Mouse (Mus musculus) MEL (cell line): ENCODE measurements around the gene Nudt16l1. TPM values are rescaled to one million over a fixed set of nuclear protein-coding genes. Genes with fewer than 3 reads are reported as not detected.

Experiments
- DNase-seq: peaks from one replicate; pipeline ENCODE4 v3.0.0; 2011; ENCODE audit warnings: low read depth, low spot score
- H3K27ac ChIP-seq: 2 replicates; pipeline ENCODE4 v1.5.1; 2012; ENCODE audit warnings: low read depth, mild to moderate bottlenecking, control low read depth, low read length, moderate library complexity; ENCODE audit not compliant: control insufficient read depth
- H3K27me3 ChIP-seq, 2 experiments: fragments of 150-350 bp in 1 of 2; sonication (generic) in 1 of 2; 2 replicates each; pipeline ENCODE4 v1.6.1; 2012; ENCODE audit warnings: low read length in 2 of 2, mild to moderate bottlenecking in 2 of 2, improper control_type of control experiment in 1 of 2, moderate library complexity in 1 of 2; ENCODE audit not compliant: insufficient read depth in 2 of 2, control insufficient read depth in 1 of 2
- H3K36me3 ChIP-seq, 2 experiments: 2 replicates each; pipeline ENCODE4 v1.6.1; 2012 to 2014; ENCODE audit warnings: low read length in 2 of 2, improper control_type of control experiment in 1 of 2, inconsistent platforms in 1 of 2, mild to moderate bottlenecking in 1 of 2; ENCODE audit not compliant: insufficient read depth in 2 of 2, control insufficient read depth in 1 of 2
- H3K4me1 ChIP-seq, 2 experiments: fragments of 150-350 bp in 1 of 2; sonication (generic) in 1 of 2; 2 replicates each; pipeline ENCODE4 v1.6.1; 2012; ENCODE audit warnings: low read length in 2 of 2, improper control_type of control experiment in 1 of 2, mild to moderate bottlenecking in 1 of 2; ENCODE audit not compliant: insufficient read depth in 2 of 2, control insufficient read depth in 1 of 2
- H3K4me3 ChIP-seq, 2 experiments: fragments of 150-350 bp in 1 of 2; sonication (generic) in 1 of 2; 2 replicates each; pipeline ENCODE4 v1.5.1; 2012; ENCODE audit warnings: low read depth in 2 of 2, low read length in 2 of 2, mild to moderate bottlenecking in 2 of 2, moderate library complexity in 2 of 2, control low read depth in 1 of 2, improper control_type of control experiment in 1 of 2; ENCODE audit not compliant: control insufficient read depth in 1 of 2, insufficient read depth in 1 of 2
- H3K79me2 ChIP-seq: 2 replicates; pipeline ENCODE4 v1.6.1; 2012; ENCODE audit warnings: mild to moderate bottlenecking, low read length, moderate library complexity; ENCODE audit not compliant: control insufficient read depth, poor library complexity, insufficient read depth
- H3K9ac ChIP-seq: 2 replicates; pipeline ENCODE4 v1.6.1; 2012; ENCODE audit warnings: low read depth, mild to moderate bottlenecking, control low read depth, low read length, moderate library complexity; ENCODE audit not compliant: control insufficient read depth, poor library complexity, severe bottlenecking
- H3K9me3 ChIP-seq: fragments of 150-350 bp; sonication (generic); replicated peaks from 2 replicates; pipeline ENCODE4 v1.6.1; 2012; ENCODE audit warnings: mild to moderate bottlenecking, low read length, improper control_type of control experiment, moderate library complexity; ENCODE audit not compliant: insufficient read depth
- E2F4 ChIP-seq: IDR thresholded peaks from 2 replicates; pipeline ENCODE4 v1.6.1; 2011; ENCODE audit warnings: low read depth, low read length, improper control_type of control experiment, borderline replicate concordance
- ELF1 ChIP-seq: IDR thresholded peaks from 2 replicates; pipeline ENCODE4 v1.6.1; 2014; ENCODE audit warnings: low read depth, mild to moderate bottlenecking, inconsistent platforms, low read length, improper control_type of control experiment, moderate library complexity
- GATA1 ChIP-seq: IDR thresholded peaks from 2 replicates; pipeline ENCODE4 v1.6.1; 2011; ENCODE audit warnings: low read depth, low read length, improper control_type of control experiment
- KAT2A ChIP-seq: conservative IDR thresholded peaks from 2 replicates; pipeline ENCODE4 v1.6.1; 2012; ENCODE audit warnings: low read depth, low read length, improper control_type of control experiment, inconsistent platforms
- MAFK ChIP-seq: IDR thresholded peaks from 2 replicates; pipeline ENCODE4 v1.6.1; 2011; ENCODE audit warnings: low read depth, mild to moderate bottlenecking, low read length, improper control_type of control experiment, borderline replicate concordance
- MYB ChIP-seq: IDR thresholded peaks from 2 replicates; pipeline ENCODE4 v1.6.1; 2011; ENCODE audit warnings: mild to moderate bottlenecking, low read depth, low read length, improper control_type of control experiment
- NRF1 ChIP-seq: IDR thresholded peaks from 2 replicates; pipeline ENCODE4 v1.6.1; 2014; ENCODE audit warnings: low read depth, mild to moderate bottlenecking, inconsistent platforms, low read length, improper control_type of control experiment, moderate library complexity; ENCODE audit not compliant: poor library complexity, insufficient read depth, severe bottlenecking
- POLR2AphosphoS5 ChIP-seq: IDR thresholded peaks from 2 replicates; pipeline ENCODE4 v1.6.1; 2012; ENCODE audit warnings: low read depth, borderline replicate concordance, mild to moderate bottlenecking, inconsistent platforms, low read length, moderate library complexity, mixed read lengths
- RCOR1 ChIP-seq: IDR thresholded peaks from 2 replicates; pipeline ENCODE4 v1.6.1; 2012; ENCODE audit warnings: low read depth, mild to moderate bottlenecking, inconsistent platforms, low read length, improper control_type of control experiment
- TAL1 ChIP-seq: IDR thresholded peaks from 2 replicates; pipeline ENCODE4 v1.6.1; 2012; ENCODE audit warnings: mild to moderate bottlenecking, inconsistent platforms, low read length, moderate library complexity, mixed read lengths
- TCF12 ChIP-seq: IDR thresholded peaks from 2 replicates; pipeline ENCODE4 v1.6.1; 2014; ENCODE audit warnings: low read depth, mild to moderate bottlenecking, inconsistent platforms, low read length, improper control_type of control experiment, moderate library complexity
- ZC3H11A ChIP-seq: IDR thresholded peaks from 2 replicates; pipeline ENCODE4 v1.6.1; 2012; ENCODE audit warnings: low read depth, mild to moderate bottlenecking, inconsistent platforms, low read length, improper control_type of control experiment
- ZMIZ1 ChIP-seq: IDR thresholded peaks from 2 replicates; pipeline ENCODE4 v1.6.1; 2012; ENCODE audit warnings: low read depth, mild to moderate bottlenecking, inconsistent platforms, low read length, improper control_type of control experiment, moderate library complexity
- ZNF384 ChIP-seq: IDR thresholded peaks from 2 replicates; pipeline ENCODE4 v1.6.1; 2012; ENCODE audit warnings: low read depth, mild to moderate bottlenecking, inconsistent platforms, low read length, improper control_type of control experiment
- polyA plus RNA-seq, 2 experiments: library from polyadenylated mRNA; stranded (reverse) in 1 of 2; unstranded in 1 of 2; fragments of >175 nt in 1 of 2; fragments of >200 nt in 1 of 2; gene quantifications; 2 replicates each; pipeline versions ENCODE4 v1.2.1 to v1.2.4; 2012; ENCODE audit warnings: low replicate concordance in 2 of 2, low read depth in 1 of 2; ENCODE audit not compliant: insufficient read length in 2 of 2, insufficient read depth in 1 of 2, missing spikeins in 1 of 2
- total RNA-seq: library from RNA; depleted of rRNA; stranded (reverse); fragments of 300-350 nt; gene quantifications from 2 replicates; pipeline ENCODE4 v1.2.3, GENCODE M21; 2012

The Nudt16l1 gene
- total and polyA plus RNA-seq, 3 experiments, result 41.1 to 69.3 TPM; not detected in 1

DNA sequence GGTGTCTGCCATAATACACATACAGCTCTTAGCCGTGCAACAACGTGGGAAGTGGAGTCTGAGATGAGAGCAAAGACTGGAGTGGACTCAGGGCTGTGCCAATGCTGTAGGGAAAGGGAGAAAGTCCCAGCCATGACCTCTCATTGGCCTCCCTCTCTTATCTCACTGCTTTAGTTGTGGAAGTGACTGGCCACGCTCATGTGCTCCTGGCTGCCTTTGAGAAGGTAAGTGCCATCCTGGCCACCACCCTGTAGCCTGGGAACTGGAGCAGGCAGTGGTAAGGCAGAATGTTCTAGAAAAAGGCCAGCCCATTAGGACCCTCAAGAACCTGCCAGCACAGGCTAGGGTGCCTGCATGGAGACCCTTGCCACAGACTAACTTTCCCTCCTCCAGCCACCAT is 22.6 kb upstream of the Nudt16l1 start:
- no peak for TF ChIP-seq KAT2A
- TF ChIP-seq MYB, result no peak
- no peaks in the 10 kb centered on the region for H3K9me3 ChIP-seq
- no peaks in the 10 kb centered on the region for H3K27me3 ChIP-seq
- H3K27ac ChIP-seq, result no peak overlapping the region
- no peak overlapping the region for H3K9ac ChIP-seq
- H3K4me1 ChIP-seq, result no peaks in the 10 kb centered on the region
- no peak overlapping the region for H3K4me3 ChIP-seq
- H3K36me3 ChIP-seq, result no peaks in the 10 kb centered on the region; a peak in 1 of 4 replicates
- no peaks in the 10 kb centered on the region for H3K79me2 ChIP-seq
- no peak for DNase-seq

DNA sequence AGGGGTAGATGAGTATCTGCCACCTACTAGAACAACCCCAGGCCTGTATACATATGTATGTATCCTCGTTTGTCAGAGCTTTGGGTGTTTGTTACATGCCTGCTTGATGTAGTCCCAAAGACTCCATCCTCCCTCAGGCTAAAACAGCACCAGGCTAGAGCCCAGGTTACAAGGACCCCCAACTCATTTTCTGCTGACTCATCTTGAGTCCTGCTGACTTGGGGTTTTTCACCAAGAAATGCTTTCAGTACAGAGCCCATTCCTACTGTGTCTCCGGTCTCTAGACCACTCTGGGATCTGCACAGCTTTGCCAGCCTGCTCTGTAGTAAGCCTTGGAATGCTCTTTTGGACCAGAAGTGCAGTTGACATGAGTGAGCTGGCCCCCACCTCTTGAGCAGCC is 22.0 kb upstream of the Nudt16l1 start:
- no peak for TF ChIP-seq ZMIZ1
- 0 out of 2 replicates have a peak, but pooled peaks have one; percentile 26 for TF ChIP-seq MAFK
- no peak for TF ChIP-seq TCF12
- Histone ChIP-seq H3K79me2 (no peaks in the 10 kb centered on the region), H3K36me3 (no peaks in the 10 kb centered on the region; a peak in 1 of 4 replicates), H3K9me3 (no peaks in the 10 kb centered on the region), H3K4me1 (no peaks in the 10 kb centered on the region), H3K9ac (no peak overlapping the region), H3K27ac (no peak overlapping the region), H3K27me3 (no peaks in the 10 kb centered on the region), H3K4me3 (no peak overlapping the region)
- no peak for DNase-seq

DNA sequence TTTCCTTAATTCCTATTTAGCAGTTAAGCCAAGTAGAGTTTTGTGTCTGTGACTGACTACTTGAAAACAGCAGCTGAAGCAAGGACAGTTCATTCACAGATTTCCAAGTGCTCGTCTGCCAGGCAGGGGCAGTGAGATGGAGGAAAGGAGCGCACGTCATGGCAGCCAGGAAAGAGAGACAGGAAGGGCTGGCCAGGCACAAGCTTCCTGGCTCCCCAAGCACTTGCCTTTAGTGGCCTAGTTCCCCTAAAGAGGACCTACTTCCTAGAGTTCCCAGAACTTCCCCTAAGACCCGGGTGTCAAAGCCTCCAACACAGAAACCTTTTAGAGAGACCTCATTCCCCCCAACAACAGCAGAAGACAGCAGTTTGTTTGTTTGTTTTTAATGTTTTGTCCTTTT is 18.0 kb upstream of the Nudt16l1 start:
- Histone ChIP-seq H3K27ac (no peak overlapping the region), H3K79me2 (no peaks in the 10 kb centered on the region), H3K27me3 (no peaks in the 10 kb centered on the region), H3K9ac (no peak overlapping the region)
- no peak for DNase-seq
- no peak for TF ChIP-seq RCOR1
- TF ChIP-seq ZC3H11A, result no peak
- TF ChIP-seq E2F4, result no peak
- no peak for TF ChIP-seq GATA1
- TF ChIP-seq POLR2AphosphoS5, result no peak
- no peak for TF ChIP-seq TAL1
- no peak for TF ChIP-seq NRF1
- no peak for TF ChIP-seq ELF1
- TF ChIP-seq ZNF384, result no peak
- TF ChIP-seq MYB, result no peak
- TF ChIP-seq KAT2A, result no peak
- TF ChIP-seq, all 39 proteins: peak for 0
- Histone ChIP-seq H3K9me3 (no peaks in the 10 kb centered on the region), H3K4me3 (no peak overlapping the region), H3K4me1 (no peaks in the 10 kb centered on the region), H3K36me3 (no peaks in the 10 kb centered on the region; a peak in 1 of 4 replicates)
